Mouse (Mus musculus) thymus, adult 2 months (tissue): ENCODE measurements around the gene Fam136a. TPM values are rescaled to one million over a fixed set of nuclear protein-coding genes. Genes with fewer than 3 reads are reported as not detected.
"Not testable (repeated sequence)": the region's sequence is repeated elsewhere in the genome, so short reads cannot be mapped to it uniquely, and the experiment has no call there.

ENCODE experiments used
- DNase-seq: peaks from one replicate; pipeline ENCODE4 v3.0.0; 2021
- H3K27ac ChIP-seq: fragments of 200-500 bp; 2 replicates; pipeline ENCODE4 v1.5.1; 2012; ENCODE audit warnings: low read length, control low read depth; ENCODE audit not compliant: control insufficient read depth, insufficient read depth
- H3K27me3 ChIP-seq: fragments of 200-500 bp; 2 replicates; pipeline ENCODE4 v1.6.1; 2012; ENCODE audit warnings: mild to moderate bottlenecking, low read length, moderate library complexity, mixed read lengths; ENCODE audit not compliant: control insufficient read depth, insufficient read depth
- H3K36me3 ChIP-seq: fragments of 200-500 bp; 2 replicates; pipeline ENCODE4 v1.6.1; 2012; ENCODE audit warnings: mild to moderate bottlenecking, low read length, moderate library complexity; ENCODE audit not compliant: control insufficient read depth, insufficient read depth
- H3K4me1 ChIP-seq: fragments of 200-500 bp; replicated peaks from 2 replicates; pipeline ENCODE4 v1.6.1; 2012; ENCODE audit warnings: low read length; ENCODE audit not compliant: control insufficient read depth, insufficient read depth
- H3K4me3 ChIP-seq: fragments of 200-500 bp; 2 replicates; pipeline ENCODE4 v1.5.1; 2012; ENCODE audit warnings: mild to moderate bottlenecking, low read length, control low read depth, moderate library complexity; ENCODE audit not compliant: control insufficient read depth, insufficient read depth
- CTCF ChIP-seq: fragments of 200-500 bp; IDR thresholded peaks from 2 replicates; pipeline ENCODE4 v1.5.1; 2012; ENCODE audit warnings: mild to moderate bottlenecking, control low read depth, low read length, moderate library complexity, borderline replicate concordance; ENCODE audit not compliant: control insufficient read depth, poor library complexity, insufficient read depth; ENCODE audit errors: extremely low read depth
- POLR2A ChIP-seq: fragments of 200-500 bp; IDR thresholded peaks from 2 replicates; pipeline ENCODE4 v1.6.1; 2012; ENCODE audit warnings: mild to moderate bottlenecking, low read length, control low read depth, moderate library complexity; ENCODE audit not compliant: control insufficient read depth, poor library complexity, insufficient read depth; ENCODE audit errors: extremely low read depth
- WGBS: fragments of 180-500 bp; shearing (Covaris S2); methylation state at CpG from one replicate; pipeline ENCODE4 v1.1.7; 2018; 5-methylcytosine and 5-hydroxymethylcytosine counted together
- polyA plus RNA-seq: library from polyadenylated mRNA; depleted of rRNA; stranded (reverse); fragments of >200 nt; gene quantifications from 2 replicates; pipeline ENCODE4 v1.2.3, GENCODE M21; 2012

Fam136a gene
- polyA plus RNA-seq, 1 experiment, result 14.3 TPM

DNA sequence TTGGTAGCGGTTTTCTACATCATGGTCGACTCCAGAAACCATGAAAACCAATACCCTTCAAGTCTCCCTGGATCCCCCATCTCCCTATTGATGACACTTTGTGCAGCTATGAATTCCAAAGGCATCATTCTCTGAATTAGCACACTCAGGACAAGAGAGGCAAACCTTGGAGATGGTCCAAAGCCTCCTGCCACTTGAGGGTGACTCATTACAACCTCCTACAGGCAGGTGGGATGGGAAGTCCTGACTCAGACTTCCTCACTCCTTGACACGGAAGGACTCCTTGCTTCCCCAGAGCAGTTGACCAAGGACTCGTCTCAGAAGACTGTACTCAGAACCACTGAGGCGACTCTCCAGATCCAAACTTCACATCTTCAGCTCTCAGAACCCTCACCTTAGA, 39.8 kb upstream of the Fam136a start:
- no peak overlapping the region for H3K27ac ChIP-seq
- H3K36me3 ChIP-seq, result no peaks in the 10 kb centered on the region
- TF ChIP-seq CTCF (no peak), POLR2A (no peak)
- 78% methylated on average over 5 of the region's 5 CpGs for WGBS
- no peak for DNase-seq
- H3K4me3 ChIP-seq, result no peak overlapping the region
- H3K4me1 ChIP-seq, result no peaks in the 10 kb centered on the region
- H3K27me3 ChIP-seq, result no peaks in the 10 kb centered on the region

GRCm38 (mm10) chr6:86326866-86327265, 38.6 kb upstream of the Fam136a start:
- Histone ChIP-seq H3K27ac (no peak overlapping the region), H3K27me3 (no peaks in the 10 kb centered on the region), H3K4me1 (no peaks in the 10 kb centered on the region), H3K4me3 (no peak overlapping the region), H3K36me3 (no peaks in the 10 kb centered on the region)
- TF ChIP-seq POLR2A, result no peak
- TF ChIP-seq CTCF, result no peak
- WGBS, result 93% methylated on average over 18 of the region's 18 CpGs
- no peak for DNase-seq

DNA sequence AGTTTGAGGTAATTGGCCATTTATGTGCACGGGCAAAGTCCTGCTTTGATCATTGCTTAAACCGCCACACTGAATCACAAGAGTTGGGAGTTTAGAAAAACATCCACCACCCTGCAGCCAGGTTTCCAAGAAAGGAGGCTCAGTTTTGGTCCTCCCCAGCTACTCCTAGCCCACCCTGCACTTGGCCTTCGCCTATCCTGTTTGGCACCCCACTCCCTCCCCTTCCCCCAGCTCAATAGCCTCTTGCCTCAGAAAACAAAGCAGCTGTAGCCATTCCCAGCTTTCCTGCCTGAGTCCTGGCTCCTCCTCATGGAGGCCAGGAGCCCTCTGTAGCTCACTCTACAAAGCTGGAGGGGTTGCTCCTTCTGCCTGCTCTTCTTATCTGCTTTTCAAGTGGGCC, 37.1 kb upstream of the Fam136a start:
- H3K36me3 ChIP-seq, result no peaks in the 10 kb centered on the region
- TF ChIP-seq CTCF (no peak), POLR2A (no peak)
- no peak for DNase-seq
- H3K4me3 ChIP-seq, result no peak overlapping the region
- H3K4me1 ChIP-seq, result no peaks in the 10 kb centered on the region
- no peaks in the 10 kb centered on the region for H3K27me3 ChIP-seq
- H3K27ac ChIP-seq, result no peak overlapping the region
- WGBS, result 96% methylated on average over 3 of the region's 3 CpGs

DNA sequence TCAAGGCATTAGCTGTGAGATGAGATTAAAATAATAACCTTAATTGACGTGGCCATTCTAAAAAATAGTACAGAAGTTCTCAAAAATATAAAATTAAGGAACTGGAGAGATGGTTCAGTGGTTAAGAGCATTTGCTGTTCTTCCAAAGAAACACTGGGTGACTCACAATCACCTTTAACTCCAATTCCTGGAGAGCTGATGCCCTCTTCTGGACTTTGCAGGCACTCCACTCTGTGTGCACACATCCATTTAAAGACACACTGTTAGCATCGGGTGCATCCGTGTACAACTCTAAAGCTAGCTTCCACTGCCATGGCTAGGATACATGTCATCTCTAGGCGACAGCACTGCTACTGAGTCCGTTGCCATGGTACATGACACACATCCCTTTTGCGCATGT, 35.5 kb upstream of the Fam136a start:
- Histone ChIP-seq H3K27ac (no peak overlapping the region), H3K27me3 (no peaks in the 10 kb centered on the region), H3K36me3 (no peaks in the 10 kb centered on the region), H3K4me1 (no peaks in the 10 kb centered on the region), H3K4me3 (no peak overlapping the region)
- no peak for TF ChIP-seq POLR2A
- no peak for TF ChIP-seq CTCF
- no peak for DNase-seq
- 91% methylated on average over 6 of the region's 6 CpGs for WGBS

DNA sequence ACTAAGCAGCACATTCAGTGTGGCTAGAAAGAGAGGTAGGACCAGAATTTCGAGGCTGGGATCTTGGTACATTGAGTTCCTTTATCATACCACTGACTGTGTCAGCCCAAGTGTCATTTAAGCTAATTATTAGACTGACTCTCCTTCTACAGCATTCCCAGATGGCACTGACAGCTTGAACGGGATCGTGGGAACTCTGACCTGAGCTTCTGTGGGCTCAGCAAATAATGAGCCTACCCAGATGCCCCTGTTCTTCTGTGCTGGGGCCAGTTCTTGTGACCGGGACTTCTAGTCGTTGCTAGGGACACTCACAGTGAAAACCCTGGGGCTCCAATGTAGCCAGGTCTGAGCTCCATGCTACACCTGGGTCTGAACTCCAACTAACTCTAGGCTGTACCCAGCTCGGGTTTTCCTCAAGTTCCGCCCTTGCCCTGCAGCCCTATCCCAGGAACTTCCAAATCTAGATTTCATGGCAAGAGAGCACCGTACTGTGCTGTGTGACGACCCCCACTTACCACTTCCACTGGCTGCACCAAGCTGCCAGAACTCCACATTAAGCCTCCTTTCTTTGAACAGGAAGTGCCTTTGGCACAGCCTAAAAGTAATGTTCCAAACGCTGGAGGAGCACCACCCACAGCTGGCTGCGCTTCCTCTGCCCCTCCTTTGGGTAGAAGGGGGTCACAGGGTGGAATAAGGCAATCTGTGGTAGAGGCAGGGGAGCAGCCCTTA, 30.2 kb upstream of the Fam136a start:
- no peaks in the 10 kb centered on the region for H3K27me3 ChIP-seq
- 71% methylated on average over 11 of the region's 11 CpGs for WGBS
- DNase-seq, result no peak
- H3K4me3 ChIP-seq, result no peak overlapping the region
- H3K4me1 ChIP-seq, result no peaks in the 10 kb centered on the region
- H3K27ac ChIP-seq, result no peak overlapping the region
- TF ChIP-seq POLR2A (no peak), CTCF (no peak)
- H3K36me3 ChIP-seq, result no peaks in the 10 kb centered on the region

- no peak for DNase-seq
- no peaks in the 10 kb centered on the region for H3K4me1 ChIP-seq
- H3K27me3 ChIP-seq, result no peaks in the 10 kb centered on the region
- 94% methylated on average over 5 of the region's 5 CpGs for WGBS
- no peak overlapping the region for H3K27ac ChIP-seq
- no peak for TF ChIP-seq POLR2A
- no peak for TF ChIP-seq CTCF
- no peaks in the 10 kb centered on the region for H3K36me3 ChIP-seq
- H3K4me3 ChIP-seq, result no peak overlapping the region
These were observed 29.6 kb upstream of the Fam136a start for GRCm38 (mm10) chr6:86335860-86336259.

DNA sequence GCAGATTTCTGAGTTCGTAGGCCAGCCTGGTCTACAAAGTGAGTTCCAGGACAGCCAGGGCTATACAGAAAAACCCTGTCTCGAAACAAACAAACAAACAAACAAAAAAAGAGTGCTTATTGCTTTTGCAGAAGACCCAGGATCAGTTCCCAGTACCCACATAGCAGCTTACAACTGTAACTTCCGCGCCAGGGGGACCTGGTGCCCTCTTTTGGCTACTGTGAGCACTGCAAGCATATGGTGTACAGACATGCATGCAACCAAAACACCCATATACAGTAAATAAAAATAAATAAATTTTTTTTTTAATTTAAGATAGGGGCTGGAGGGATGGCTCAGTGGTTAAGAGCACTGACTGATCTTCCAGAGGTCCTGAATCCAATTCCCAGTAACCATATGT, 29.1 kb upstream of the Fam136a start:
- WGBS, result 96% methylated on average over 4 of the region's 4 CpGs
- H3K4me3 ChIP-seq, H3K4me1 ChIP-seq, H3K27me3 ChIP-seq, DNase-seq, H3K36me3 ChIP-seq, H3K27ac ChIP-seq: not testable (repeated sequence)
